Mouse (Mus musculus) MEL (cell line): ENCODE results near the gene Brsk1.

Experiments used
- CHD2 ChIP-seq: IDR thresholded peaks from 2 replicates; pipeline ENCODE4 v1.6.1; 2011; ENCODE audit warnings: low read length, improper control_type of control experiment
- CTCF ChIP-seq, 3 experiments: IDR thresholded peaks in 2 of 3; conservative IDR thresholded peaks in 1 of 3; 2 replicates each; pipeline ENCODE4 v1.5.1; 2011 to 2012; ENCODE audit warnings: low read length in 3 of 3, low read depth in 2 of 3, mild to moderate bottlenecking in 2 of 3, improper control_type of control experiment in 1 of 3, inconsistent platforms in 1 of 3, mixed read lengths in 1 of 3, moderate library complexity in 1 of 3; ENCODE audit not compliant: control insufficient read depth in 1 of 3, insufficient read depth in 1 of 3, poor library complexity in 1 of 3, severe bottlenecking in 1 of 3
- E2F4 ChIP-seq: IDR thresholded peaks from 2 replicates; pipeline ENCODE4 v1.6.1; 2011; ENCODE audit warnings: low read depth, low read length, improper control_type of control experiment, borderline replicate concordance
- EP300 ChIP-seq, 2 experiments: IDR thresholded peaks; 2 replicates each; pipeline ENCODE4 v1.6.1; 2011; ENCODE audit warnings: improper control_type of control experiment in 2 of 2, low read length in 2 of 2, low read depth in 1 of 2, mild to moderate bottlenecking in 1 of 2
- GATA1 ChIP-seq: IDR thresholded peaks from 2 replicates; pipeline ENCODE4 v1.6.1; 2011; ENCODE audit warnings: low read depth, low read length, improper control_type of control experiment
- NELFE ChIP-seq: IDR thresholded peaks from 2 replicates; pipeline ENCODE4 v1.6.1; 2011; ENCODE audit warnings: low read depth, low read length, improper control_type of control experiment
- POLR2A ChIP-seq, 2 experiments: IDR thresholded peaks; 2 replicates each; pipeline ENCODE4 v1.6.1; 2011 to 2012; ENCODE audit warnings: low read length in 2 of 2, mild to moderate bottlenecking in 2 of 2, control low read depth in 1 of 2, improper control_type of control experiment in 1 of 2, low read depth in 1 of 2, moderate library complexity in 1 of 2; ENCODE audit not compliant: control insufficient read depth in 1 of 2, insufficient read depth in 1 of 2, poor library complexity in 1 of 2
- POLR2AphosphoS2 ChIP-seq: IDR thresholded peaks from 2 replicates; pipeline ENCODE4 v1.6.1; 2011; ENCODE audit warnings: low read length, improper control_type of control experiment
- RAD21 ChIP-seq: IDR thresholded peaks from 2 replicates; pipeline ENCODE4 v1.6.1; 2011; ENCODE audit warnings: mild to moderate bottlenecking, low read depth, low read length, improper control_type of control experiment
- USF2 ChIP-seq, 2 experiments: IDR thresholded peaks; 2 replicates each; pipeline ENCODE4 v1.6.1; 2011 to 2012; ENCODE audit warnings: improper control_type of control experiment in 2 of 2, low read length in 2 of 2, borderline replicate concordance in 1 of 2, inconsistent platforms in 1 of 2, low read depth in 1 of 2, mild to moderate bottlenecking in 1 of 2; ENCODE audit not compliant: insufficient read depth in 1 of 2
- ZC3H11A ChIP-seq: IDR thresholded peaks from 2 replicates; pipeline ENCODE4 v1.6.1; 2012; ENCODE audit warnings: low read depth, mild to moderate bottlenecking, inconsistent platforms, low read length, improper control_type of control experiment

DNA sequence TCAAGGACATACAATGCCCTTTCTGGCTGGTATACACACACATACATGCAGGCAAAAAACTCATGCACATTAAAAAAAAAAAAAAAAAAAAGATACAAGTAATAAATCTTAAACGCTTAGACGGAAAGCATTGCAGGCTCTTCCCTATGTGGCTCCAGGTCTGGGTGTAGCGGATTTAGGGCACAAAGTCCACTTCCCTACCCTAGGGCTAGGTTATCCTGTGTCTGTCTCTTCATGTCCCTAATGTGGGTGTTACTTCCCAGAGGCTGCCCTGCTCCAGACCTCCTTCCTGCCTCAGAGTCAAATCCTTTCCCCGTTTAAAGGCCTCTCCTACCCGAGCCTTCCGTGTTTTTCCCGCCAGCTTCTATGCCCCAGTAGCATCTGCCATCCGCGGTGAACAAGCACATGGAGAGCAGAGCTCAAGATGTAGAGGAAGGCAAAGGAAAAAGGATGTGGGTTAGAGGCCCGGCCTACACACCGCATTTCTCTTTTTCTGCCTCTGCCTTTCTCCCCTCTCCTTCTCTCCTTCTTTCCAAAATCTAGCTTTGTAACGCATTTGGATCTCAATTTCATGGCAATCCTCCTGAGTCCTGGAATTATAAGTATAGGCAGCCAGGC lies 16.2 kb upstream of the Brsk1 start:
- no peak for TF ChIP-seq POLR2A (IDR thresholded peaks at IDR 0.05; ENCODE audit: control insufficient read depth in 1 of 2, insufficient read depth in 1 of 2, low read depth in 1 of 2, low read length in 2 of 2, poor library complexity in 1 of 2)
- no peak for TF ChIP-seq E2F4
- no peak for TF ChIP-seq EP300 (IDR thresholded peaks at IDR 0.05; ENCODE audit: low read depth in 1 of 2, low read length in 2 of 2)
- TF ChIP-seq GATA1: no peak
- TF ChIP-seq ZC3H11A: no peak
- no peak for TF ChIP-seq USF2 (IDR thresholded peaks at IDR 0.05; ENCODE audit: borderline replicate concordance in 1 of 2, insufficient read depth in 1 of 2, low read depth in 1 of 2, low read length in 2 of 2)
- no peak for TF ChIP-seq POLR2AphosphoS2
- TF ChIP-seq CTCF (IDR thresholded peaks at IDR 0.05 in 2 of 3, conservative IDR thresholded peaks at IDR 0.05 in 1 of 3; ENCODE audit: control insufficient read depth in 1 of 3, insufficient read depth in 1 of 3, low read depth in 2 of 3, low read length in 3 of 3, poor library complexity in 1 of 3, severe bottlenecking in 1 of 3): no peak
- TF ChIP-seq NELFE: no peak
- no peak for TF ChIP-seq CHD2
- TF ChIP-seq RAD21: no peak
